Mouse (Mus musculus): Measurements from ENCODE around the gene Syt13.

DNA sequence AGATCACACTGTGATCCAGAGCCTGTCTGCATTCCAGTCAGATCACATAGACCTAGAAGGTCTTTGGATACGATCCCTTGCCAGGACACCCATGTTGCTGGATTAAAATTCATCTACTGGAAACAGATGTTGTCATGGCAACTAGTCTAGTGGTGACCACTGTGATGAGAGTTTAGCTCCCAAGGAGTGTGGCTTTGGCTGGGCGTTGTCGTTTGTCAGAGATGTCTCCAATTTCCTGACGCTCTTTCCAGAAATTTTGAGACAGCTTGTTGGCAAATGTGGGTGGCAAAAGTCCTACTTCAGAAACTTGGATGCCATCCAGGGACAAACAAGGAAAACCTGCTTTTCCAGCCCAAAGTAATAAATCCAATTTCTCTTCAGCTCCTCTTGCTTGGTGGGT, 43.7 kb downstream of the Syt13 start:
- TF ChIP-seq TCF12 (IDR thresholded peaks at IDR 0.05; ENCODE audit: low read depth, low read length) (no peak), ZMIZ1 (IDR thresholded peaks at IDR 0.05; ENCODE audit: low read depth, low read length) (no peak), RCOR1 (IDR thresholded peaks at IDR 0.05; ENCODE audit: low read depth, low read length) (no peak), ZKSCAN1 (IDR thresholded peaks at IDR 0.05; ENCODE audit: low read depth, low read length) (no peak)
